Mouse (Mus musculus): ENCODE results near the gene Zscan21.
"Not testable (repeated sequence)": the region's sequence is repeated elsewhere in the genome, so short reads cannot be mapped to it uniquely, and the experiment has no call there.

The Zscan21 gene

DNA sequence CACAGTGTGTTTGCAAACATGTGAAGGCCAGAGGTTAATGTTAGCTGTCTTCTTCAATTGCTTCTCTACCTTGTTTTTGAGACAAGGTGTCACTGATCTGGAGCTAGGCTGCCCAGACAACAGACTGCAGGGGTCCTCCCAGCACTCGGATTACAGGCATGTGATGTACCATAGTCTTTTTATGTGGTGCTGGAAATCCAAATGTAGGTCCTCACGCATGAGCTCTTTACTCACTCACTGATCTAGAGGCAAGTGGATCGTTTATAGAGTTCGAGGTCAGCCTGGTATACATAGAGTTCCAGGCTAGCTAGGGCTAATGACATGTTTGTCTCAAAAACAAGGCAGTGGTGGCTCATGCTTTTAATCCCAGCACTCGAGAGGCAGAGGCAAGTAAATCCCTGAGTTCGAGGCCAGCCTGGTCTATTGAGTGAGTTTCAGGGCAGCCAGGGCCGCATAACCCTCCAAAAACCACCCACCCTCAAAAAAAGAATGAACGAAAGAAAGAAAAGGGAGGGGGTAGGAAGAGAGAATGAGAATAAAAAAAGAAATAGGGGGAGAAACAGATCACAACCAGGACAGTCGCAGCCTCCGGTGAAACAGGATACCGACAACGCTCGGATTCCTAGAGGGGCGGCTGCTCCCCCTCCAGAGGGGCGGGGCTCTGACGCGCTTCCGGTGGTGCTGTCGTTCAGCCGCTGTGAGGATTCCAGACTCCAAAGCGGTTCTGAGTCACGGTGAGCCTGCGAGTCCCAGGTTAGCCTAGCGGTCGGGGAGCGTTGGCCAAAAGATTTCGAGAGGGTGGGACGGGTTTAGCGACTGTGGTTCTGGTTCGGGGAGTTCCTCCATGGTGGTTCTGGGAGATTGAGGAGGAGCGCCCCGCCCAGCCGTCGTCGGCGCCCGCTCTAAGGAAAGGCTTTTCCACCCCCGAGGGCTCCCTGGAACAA lies at the start of gene Zscan21:
Gene Zscan21 (plus strand): TSS at position 649 of the 944 bp plus-strand sequence.
- in situ Hi-C loops (cut with MboI, MseI) = no loop called here

DNA sequence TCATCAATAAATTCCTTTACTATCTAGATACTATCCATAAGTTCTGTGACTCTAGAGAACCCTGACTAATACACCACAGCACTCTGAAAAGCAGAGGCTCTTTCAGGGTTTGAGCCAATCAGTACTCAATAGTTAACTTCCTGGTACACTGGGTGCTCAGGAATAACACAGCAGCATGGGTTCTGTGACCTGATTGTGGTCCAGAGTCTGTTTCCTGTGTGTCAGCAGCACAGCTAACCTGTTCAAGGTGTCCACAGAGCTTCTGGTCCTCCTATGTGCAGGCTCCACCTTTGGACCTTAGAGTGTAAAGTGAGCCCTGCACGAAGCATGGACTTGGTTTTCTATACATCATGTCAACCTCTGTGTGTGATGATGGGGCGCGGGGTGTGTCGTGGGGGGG lies 42.9 kb upstream of the Zscan21 start:
- in situ Hi-C loops (cut with MboI, MseI) = no loop called here

DNA sequence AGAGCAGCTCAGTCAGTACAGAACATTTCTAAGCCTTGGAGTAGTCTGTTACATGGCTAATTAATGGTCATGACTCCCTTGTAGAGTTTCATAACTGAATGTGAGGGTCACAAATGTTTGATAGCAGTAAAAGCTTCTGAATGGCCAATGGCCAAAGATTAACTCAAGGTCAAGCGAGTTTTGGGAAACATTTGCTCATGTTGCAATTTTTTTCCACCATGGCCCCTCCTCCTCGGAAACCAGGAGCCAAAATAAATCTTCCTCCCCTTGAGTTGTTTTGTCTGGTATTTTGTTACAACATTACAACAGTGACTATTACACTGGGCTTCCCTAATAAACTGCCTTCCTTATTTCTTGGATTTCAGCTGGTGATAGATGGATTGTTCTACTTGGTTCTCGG lies 41.0 kb upstream of the Zscan21 start:
- in situ Hi-C loops (cut with MboI, MseI) = no loop called here

DNA sequence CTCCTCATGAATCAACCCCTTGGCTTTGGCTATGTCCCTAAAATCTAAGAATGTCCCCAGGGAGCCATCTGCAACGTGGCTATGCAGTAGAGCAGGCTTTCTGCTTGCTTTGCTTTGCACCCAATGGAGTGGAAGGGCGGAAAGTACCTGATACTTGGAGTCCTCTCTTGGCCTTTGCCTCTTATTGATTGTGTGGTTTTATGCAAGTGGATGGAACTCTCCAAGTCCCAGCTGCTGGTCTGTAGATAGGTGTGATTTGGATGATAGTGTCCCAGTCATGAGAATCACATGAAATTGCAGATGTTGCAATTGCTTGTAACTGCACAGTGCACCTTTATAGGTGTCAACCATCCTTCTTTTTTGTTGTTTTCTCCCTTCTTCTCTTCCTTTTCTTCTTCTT lies 40.6 kb upstream of the Zscan21 start:
- in situ Hi-C loops (cut with MboI, MseI) = no loop called here

DNA sequence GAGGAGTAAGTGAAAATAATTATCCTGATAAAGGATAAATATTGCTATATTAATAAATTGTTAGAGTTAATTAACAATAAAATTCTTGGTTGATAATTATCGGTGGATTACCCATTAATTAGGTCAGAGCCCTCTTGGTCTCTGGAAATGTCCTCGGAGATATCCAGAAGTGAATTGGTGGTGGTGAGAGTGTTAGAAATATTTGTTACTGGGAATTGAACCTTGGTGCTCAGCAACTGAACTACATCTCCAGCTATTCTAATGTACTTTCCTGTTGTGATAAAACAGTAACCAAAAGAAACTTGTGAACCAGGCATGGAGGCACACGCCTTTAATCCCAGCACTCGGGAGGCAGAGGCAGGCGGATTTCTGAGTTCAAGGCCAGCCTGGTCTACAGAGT lies 36.2 kb upstream of the Zscan21 start:
- in situ Hi-C loops (cut with MboI, MseI) = no loop called here

- in situ Hi-C loops (cut with MboI, MseI) = no loop called here
These were observed 35.3 kb upstream of the Zscan21 start for GRCm38 (mm10) chr5:138081446-138081845.

GRCm38 (mm10) chr5:138083318-138083900 lies 33.3 kb upstream of the Zscan21 start:
- in situ Hi-C loops (cut with MboI, MseI) = no loop called here

DNA sequence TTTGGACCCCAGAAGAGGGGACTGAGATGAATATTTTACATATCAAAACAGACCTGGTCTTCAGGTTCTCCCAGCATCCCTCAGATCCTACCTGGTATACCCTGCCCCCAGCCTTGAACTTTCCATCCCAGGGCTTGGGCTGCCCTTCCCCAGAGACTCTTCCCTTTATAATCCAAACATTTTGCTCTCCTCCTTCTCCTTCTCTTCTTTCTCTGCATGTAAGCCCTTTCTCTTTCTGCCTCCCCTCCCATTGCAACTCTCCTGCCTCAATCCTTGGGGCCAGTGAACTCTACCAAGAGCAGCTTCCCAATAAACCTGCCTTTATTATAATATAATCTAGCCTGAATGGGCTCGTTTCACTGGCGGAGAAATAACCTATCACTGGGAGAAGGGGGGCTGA lies 32.8 kb upstream of the Zscan21 start:
- in situ Hi-C loops (cut with MboI, MseI) = no loop called here

GRCm38 (mm10) chr5:138084507-138084906 lies 32.2 kb upstream of the Zscan21 start:
- in situ Hi-C loops (cut with MboI, MseI) = no loop called here

DNA sequence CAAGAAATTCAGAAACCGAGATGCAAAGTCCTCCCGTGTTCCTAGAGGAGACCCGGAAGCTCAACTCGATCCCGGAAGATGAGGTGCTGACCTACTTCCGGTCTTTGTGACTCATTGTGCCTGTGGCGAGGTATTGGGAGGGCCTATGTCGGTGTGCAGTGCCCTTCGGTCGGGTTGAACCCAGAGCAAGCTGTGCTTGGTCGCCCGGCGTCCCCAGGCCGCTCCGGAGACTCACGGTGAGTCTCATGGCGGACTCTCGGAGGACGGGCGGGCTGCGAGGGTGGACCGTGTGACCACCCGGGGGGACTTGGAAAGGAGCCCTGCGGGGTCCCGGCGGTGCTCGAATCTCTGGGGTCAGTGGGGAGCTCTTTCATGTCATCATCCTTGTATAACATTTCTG lies 31.7 kb upstream of the Zscan21 start, which contains the start of gene Zkscan1:
Gene Zkscan1 (plus strand): TSS at position 89 of the 400 bp plus-strand sequence.
- in situ Hi-C loops (cut with MboI, MseI) = loop anchor here (5.0 kb wide), 1 partner anchor 67 kb away; no protein-coding TSS in a partner anchor

DNA sequence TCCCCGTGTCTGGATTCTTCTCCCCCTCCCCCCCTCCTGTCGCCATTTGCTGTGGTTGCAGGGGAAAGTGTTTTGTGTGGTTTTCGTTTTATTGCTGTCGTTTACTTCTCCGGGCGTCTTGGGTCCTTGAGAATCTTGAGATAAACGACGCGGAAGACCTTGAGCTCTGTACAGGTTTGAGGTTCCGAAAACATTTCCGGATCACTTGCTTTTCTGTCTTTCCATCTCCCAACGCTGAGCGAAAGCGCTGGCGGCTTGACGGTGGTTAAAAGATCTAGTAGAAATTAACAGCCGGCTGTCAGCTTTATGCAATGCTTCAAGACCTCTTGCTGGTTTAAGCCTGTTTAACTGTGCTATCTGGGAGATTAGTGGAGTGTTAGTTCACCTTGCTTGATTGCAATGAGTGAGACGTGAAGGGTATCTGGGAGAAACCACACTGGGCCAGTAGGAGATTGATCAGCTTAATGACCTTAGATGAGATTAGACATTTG lies 31.2 kb upstream of the Zscan21 start:
- in situ Hi-C loops (cut with MboI, MseI) = loop anchor here (5.0 kb wide), 1 partner anchor 67 kb away; no protein-coding TSS in a partner anchor

- in situ Hi-C loops (cut with MboI, MseI) = loop anchor here (5.0 kb wide), 1 partner anchor 65 kb away; no protein-coding TSS in a partner anchor
These were observed 29.9 kb upstream of the Zscan21 start for GRCm38 (mm10) chr5:138086842-138087241.

GRCm38 (mm10) chr5:138088366-138088765 lies 28.3 kb upstream of the Zscan21 start:
- in situ Hi-C loops (cut with MboI, MseI) = loop anchor here (5.0 kb wide), 1 partner anchor 64 kb away; no protein-coding TSS in a partner anchor

DNA sequence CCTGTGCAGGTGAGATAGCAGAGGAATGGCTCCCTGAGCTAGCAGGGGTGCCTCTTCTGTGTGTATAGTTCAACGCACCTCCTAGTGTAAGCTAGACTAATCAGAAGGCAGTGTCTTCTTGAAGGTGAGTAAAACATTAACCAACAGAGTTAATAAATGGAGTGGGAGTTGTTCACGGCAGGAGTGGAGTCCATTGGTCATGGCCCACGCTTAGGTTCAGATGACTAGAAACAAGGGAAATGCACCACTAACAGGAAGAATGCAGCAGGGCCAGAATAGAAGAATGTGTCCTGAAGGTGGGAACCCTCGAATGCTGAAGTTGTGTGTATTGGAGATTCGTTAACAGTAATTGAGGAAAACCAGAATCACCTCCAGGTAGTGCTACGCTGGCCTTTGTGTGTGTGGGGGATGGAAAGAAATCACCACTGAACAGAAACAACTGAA lies 27.6 kb upstream of the Zscan21 start:
- in situ Hi-C loops (cut with MboI, MseI) = loop anchor here (5.0 kb wide), 1 partner anchor 63 kb away; no protein-coding TSS in a partner anchor

DNA sequence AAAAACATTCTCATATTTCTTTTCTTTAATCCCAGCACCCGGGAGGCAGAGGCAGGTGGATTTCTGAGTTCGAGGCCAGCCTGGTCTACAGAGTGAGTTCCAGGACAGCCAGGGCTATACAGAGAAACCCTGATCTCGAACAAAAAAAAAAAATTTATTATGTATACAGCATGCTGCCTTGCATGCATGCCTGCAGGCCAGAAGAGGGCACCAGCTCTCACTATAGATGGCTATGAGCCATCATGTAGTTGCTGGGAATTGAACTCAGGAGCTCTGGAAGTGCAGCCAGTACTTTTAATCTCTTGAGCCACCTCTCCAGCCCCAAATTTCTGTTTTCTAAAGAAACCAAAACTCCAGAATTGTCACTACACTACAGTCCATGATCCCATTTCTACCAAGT lies 26.4 kb upstream of the Zscan21 start:
- in situ Hi-C loops (cut with MboI, MseI) = no loop called here

- in situ Hi-C loops (cut with MboI, MseI) = no loop called here
These were observed 26.0 kb upstream of the Zscan21 start for GRCm38 (mm10) chr5:138090737-138091136.

DNA sequence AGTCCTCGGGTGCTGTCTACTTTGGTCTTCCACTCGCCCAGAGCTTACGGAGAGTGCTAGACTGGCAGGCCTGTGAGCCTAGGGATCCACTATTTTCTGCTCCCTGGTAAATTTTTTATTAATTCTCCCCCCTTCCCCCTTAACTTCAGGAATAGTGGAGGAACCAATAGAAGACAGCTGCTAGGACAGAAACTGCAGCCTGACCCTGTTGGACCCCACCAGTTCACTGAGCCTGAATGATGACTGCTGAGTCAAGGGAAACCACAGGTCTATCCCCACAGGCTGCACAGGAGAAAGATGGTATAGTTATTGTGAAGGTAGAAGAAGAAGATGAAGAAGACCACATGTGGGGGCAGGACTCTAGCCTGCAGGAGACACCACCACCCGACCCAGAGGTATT lies 23.9 kb upstream of the Zscan21 start:
- in situ Hi-C loops (cut with MboI, MseI) = no loop called here

- in situ Hi-C loops (cut with MboI, MseI) = no loop called here
These were observed 22.2 kb upstream of the Zscan21 start for GRCm38 (mm10) chr5:138094474-138094873.

DNA sequence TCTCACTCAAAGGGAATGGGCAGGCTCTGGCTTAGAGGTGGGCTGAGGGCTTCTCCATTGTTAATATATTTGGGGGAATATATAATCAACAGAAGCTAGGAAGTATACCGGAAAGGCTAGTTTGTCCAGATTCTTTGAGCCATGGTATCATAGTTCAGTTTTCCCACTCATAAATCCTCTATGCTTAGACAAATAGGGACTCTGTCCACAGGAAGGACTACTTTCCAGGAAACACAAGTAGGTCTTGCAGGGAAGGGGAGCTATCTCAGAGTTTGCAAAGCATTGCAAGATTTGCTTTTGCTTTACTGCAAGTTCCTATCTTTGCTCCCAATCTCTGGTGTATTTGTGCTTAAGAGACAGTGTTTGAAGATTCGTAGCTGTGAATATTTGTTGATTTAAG lies 11.7 kb upstream of the Zscan21 start:
- in situ Hi-C loops (cut with MboI, MseI) = no loop called here

DNA sequence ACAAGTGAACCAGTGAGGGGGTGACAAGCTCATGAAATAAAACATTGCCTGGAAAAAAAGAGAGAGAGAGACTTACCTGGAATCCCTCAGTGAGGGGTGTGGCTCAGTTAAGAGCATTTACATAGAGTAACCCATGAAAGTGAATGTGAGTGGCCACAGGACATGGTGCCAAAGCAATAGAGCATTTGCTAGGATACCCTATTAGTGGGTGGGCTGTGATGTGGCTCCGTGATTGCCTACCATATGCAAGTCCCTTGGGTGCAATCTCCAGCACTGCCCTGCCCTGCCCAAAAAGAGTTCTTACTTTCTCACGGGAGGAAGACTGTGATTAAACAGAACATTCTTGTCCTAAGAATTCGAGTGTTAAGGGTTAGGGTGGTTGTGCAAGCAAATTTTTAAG lies 9.6 kb upstream of the Zscan21 start:
- in situ Hi-C loops (cut with MboI, MseI) = no loop called here

DNA sequence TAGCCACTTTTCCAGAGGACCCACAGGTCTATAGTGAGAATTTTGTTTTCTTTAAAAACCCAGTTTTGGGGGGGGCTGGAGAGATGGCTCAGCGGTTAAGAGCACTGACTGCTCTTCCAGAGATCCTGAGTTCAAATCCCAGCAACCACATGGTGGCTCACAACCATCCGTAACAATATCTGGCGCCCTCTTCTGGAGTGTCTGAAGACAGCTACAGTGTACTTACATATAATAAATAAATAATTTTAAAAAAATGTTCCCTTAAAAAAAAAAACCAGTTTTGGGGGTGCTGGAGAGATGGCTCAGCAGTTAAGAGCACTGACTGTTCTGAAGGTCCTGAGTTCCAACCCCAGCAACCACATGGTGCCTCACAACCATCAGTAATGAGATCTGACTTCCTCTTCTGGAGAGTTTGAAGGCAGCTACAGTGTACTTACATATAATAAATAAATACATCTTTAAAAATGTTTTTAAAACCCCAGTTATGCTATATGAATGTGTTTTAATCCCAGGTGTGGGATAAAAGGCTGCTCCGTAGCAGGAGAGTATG lies 6.8 kb upstream of the Zscan21 start:
- in situ Hi-C loops (cut with MboI, MseI) = not testable (repeated sequence)
